Mouse (Mus musculus) midbrain, embryonic 13.5 days (tissue): ENCODE measurements around the gene Naa25. TPM values are rescaled to one million over a fixed set of nuclear protein-coding genes. Genes with fewer than 3 reads are reported as not detected.

Experiments used
- ATAC-seq: fragments of 200-750 bp; cut with Nextera tagmentation; 2 replicates; pipeline ENCODE4 v1.8.0; 2017; ENCODE audit warnings: mild to moderate bottlenecking, moderate TSS enrichment, moderate library complexity
- H3K27ac ChIP-seq: fragments of 300-500 bp; sonication (generic); 2 replicates; pipeline ENCODE4 v1.5.1; 2015; ENCODE audit warnings: inconsistent platforms, mild to moderate bottlenecking, moderate library complexity
- H3K27me3 ChIP-seq: fragments of 300-500 bp; sonication (generic); 2 replicates; pipeline ENCODE4 v1.6.1; 2015; ENCODE audit warnings: mild to moderate bottlenecking, inconsistent platforms
- H3K36me3 ChIP-seq: fragments of 300-500 bp; sonication (generic); 2 replicates; pipeline ENCODE4 v1.6.1; 2015; ENCODE audit warnings: mild to moderate bottlenecking, inconsistent platforms
- H3K4me1 ChIP-seq: fragments of 300-500 bp; sonication (generic); replicated peaks from 2 replicates; pipeline ENCODE4 v1.6.1; 2015; ENCODE audit warnings: inconsistent platforms
- H3K4me2 ChIP-seq: fragments of 300-500 bp; sonication (generic); replicated peaks from 2 replicates; pipeline ENCODE4 v1.6.1; 2015; ENCODE audit warnings: moderate library complexity, mild to moderate bottlenecking, inconsistent platforms
- H3K4me3 ChIP-seq: fragments of 300-500 bp; sonication (generic); replicated peaks from 2 replicates; pipeline ENCODE4 v1.5.1; 2015; ENCODE audit warnings: mild to moderate bottlenecking, inconsistent platforms
- H3K9ac ChIP-seq: fragments of 300-500 bp; sonication (generic); replicated peaks from 2 replicates; pipeline ENCODE4 v1.6.1; 2015; ENCODE audit warnings: mild to moderate bottlenecking, inconsistent platforms
- H3K9me3 ChIP-seq: fragments of 300-500 bp; sonication (generic); 2 replicates; pipeline ENCODE4 v1.6.1; 2016; ENCODE audit warnings: mild to moderate bottlenecking, inconsistent platforms
- WGBS: fragments of 180-500 bp; shearing (Covaris S2); methylation state at CpG from one replicate; pipeline ENCODE4 v1.1.7; 2015; 5-methylcytosine and 5-hydroxymethylcytosine counted together
- polyA plus RNA-seq: library from polyadenylated mRNA; unstranded; fragments of >200 nt; fragmentation: Nextera tagmentation; extraction: Ambion mirVana; gene quantifications from 2 replicates; pipeline ENCODE4 v1.2.1, GENCODE M21; 2015

The Naa25 gene
- polyA plus RNA-seq, 1 experiment from 2014 or later: 50.7 TPM

GRCm38 (mm10) chr5:121455510-121456265 lies 58.0 kb downstream of the Naa25 start:
- H3K4me2 ChIP-seq: no peak overlapping the region
- 82% methylated on average over 9 of the region's 9 CpGs for WGBS
- H3K4me1 ChIP-seq: peaks cover 18% of the 10 kb centered on the region
- no peak for ATAC-seq
- no peaks in the 10 kb centered on the region for H3K9me3 ChIP-seq
- H3K27me3 ChIP-seq: no peaks in the 10 kb centered on the region
- no peaks in the 10 kb centered on the region for H3K36me3 ChIP-seq
- no peak overlapping the region for H3K4me3 ChIP-seq
- no peak overlapping the region for H3K9ac ChIP-seq
- H3K27ac ChIP-seq: no peak overlapping the region

DNA sequence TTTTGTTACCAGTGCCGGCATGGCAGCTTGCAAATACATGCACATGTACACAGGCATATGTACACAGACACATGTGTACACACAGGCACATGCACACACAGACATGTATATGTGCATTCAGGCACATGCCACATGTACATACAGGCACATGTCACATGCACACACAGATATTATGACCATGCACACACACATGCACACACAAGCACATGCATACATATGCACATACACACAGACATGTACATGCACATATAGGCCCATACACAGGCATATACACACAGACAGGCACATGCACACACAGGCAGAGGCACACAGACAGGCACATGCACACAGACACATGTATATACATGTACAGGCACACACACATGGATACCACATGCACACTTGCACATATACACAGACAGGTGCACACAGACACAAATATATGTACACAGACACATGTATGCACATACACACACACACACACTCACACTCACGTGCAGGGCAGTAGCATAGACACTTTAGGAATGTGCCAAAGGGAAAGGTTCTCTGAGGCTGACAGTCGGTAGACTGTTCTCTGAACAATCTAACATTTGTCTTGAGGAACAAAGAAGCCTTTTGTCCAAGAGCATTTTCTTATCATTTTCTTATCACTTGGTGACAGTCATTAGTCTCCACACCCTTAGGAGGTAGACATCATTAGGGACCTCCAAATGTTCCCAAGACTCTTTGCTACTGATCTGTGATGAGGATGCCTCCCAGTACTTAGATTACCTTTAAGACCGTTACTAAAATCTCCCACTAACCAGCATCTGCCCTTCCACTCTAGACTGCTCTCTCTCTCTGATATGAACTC lies 63.8 kb downstream of the Naa25 start:
- Histone ChIP-seq H3K27me3 (no peaks in the 10 kb centered on the region), H3K4me1 (no peaks in the 10 kb centered on the region), H3K9me3 (no peaks in the 10 kb centered on the region), H3K27ac (no peak overlapping the region), H3K36me3 (no peaks in the 10 kb centered on the region), H3K4me2 (no peak overlapping the region), H3K9ac (no peak overlapping the region), H3K4me3 (no peak overlapping the region)
- no peak for ATAC-seq
- 71% methylated on average over 4 of the region's 4 CpGs for WGBS

GRCm38 (mm10) chr5:121462171-121462502 lies 64.4 kb downstream of the Naa25 start:
- no peak overlapping the region for H3K4me3 ChIP-seq
- no peak for ATAC-seq
- H3K9me3 ChIP-seq: no peaks in the 10 kb centered on the region
- no peak overlapping the region for H3K4me2 ChIP-seq
- no peak overlapping the region for H3K9ac ChIP-seq
- H3K27me3 ChIP-seq: no peaks in the 10 kb centered on the region
- H3K4me1 ChIP-seq: no peaks in the 10 kb centered on the region
- 38% methylated on average over 1 of the region's 1 CpGs for WGBS
- no peaks in the 10 kb centered on the region for H3K36me3 ChIP-seq
- H3K27ac ChIP-seq: no peak overlapping the region

GRCm38 (mm10) chr5:121462967-121463366 lies 65.2 kb downstream of the Naa25 start:
- H3K36me3 ChIP-seq: no peaks in the 10 kb centered on the region
- H3K9ac ChIP-seq: no peak overlapping the region
- WGBS: 67% methylated on average over 5 of the region's 5 CpGs
- no peak overlapping the region for H3K27ac ChIP-seq
- no peak overlapping the region for H3K4me2 ChIP-seq
- H3K4me3 ChIP-seq: no peak overlapping the region
- ATAC-seq: no peak
- no peaks in the 10 kb centered on the region for H3K27me3 ChIP-seq
- H3K9me3 ChIP-seq: no peaks in the 10 kb centered on the region
- no peaks in the 10 kb centered on the region for H3K4me1 ChIP-seq

DNA sequence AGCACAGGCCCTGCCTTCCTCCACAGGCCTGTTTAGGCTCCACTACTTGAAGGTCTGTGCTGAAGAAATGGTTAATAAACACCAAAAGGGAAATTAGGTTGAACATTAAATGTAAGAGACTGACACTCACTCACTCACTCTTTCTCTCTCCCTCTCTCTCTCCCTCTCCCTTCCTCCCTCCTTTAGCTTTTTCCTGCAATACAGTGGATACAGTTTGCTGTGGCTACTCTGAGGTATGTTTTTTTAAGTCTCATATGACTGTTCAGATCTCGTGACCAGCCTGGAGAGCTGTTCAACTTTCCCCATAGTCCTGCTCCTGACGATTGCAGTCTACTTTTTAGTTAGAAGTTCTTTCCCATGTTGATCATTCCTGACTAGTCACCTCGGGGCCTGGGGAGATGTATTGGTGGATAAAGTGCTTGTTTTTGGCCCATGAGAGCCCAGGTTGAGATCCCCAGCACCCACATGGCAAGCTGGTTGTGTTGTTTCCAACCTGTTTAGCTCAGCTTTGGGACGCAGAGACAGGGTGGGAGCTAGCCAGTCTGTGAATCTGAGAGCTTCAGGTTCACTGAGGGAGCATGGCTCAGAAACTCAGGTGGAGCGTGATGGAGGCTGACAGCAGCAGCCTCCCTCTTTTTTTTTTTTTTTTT lies 66.0 kb downstream of the Naa25 start:
- H3K36me3 ChIP-seq: no peaks in the 10 kb centered on the region
- ATAC-seq: no peak
- 78% methylated on average over 5 of the region's 5 CpGs for WGBS
- no peak overlapping the region for H3K4me2 ChIP-seq
- no peak overlapping the region for H3K4me3 ChIP-seq
- no peak overlapping the region for H3K9ac ChIP-seq
- no peaks in the 10 kb centered on the region for H3K4me1 ChIP-seq
- no peak overlapping the region for H3K27ac ChIP-seq
- H3K9me3 ChIP-seq: no peaks in the 10 kb centered on the region
- no peaks in the 10 kb centered on the region for H3K27me3 ChIP-seq

DNA sequence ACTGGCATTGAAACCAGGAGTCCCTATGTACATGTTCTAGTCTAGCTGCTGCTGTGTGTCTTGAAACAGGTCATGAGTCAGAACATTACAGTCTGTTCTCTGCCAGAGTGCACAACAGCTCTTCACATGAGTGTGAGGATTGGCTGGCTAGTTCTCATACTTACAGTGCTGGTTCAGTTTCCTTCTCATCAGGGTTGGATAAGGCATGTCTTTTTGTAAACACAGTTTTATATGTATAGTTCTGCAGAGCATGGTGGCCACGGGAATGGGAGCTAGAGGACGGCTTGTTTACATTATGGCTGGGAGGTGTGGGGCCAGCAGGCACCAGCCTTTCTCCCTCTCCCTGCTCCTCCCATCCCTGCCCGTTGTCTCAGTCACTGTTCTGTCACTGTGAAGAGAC lies 71.8 kb downstream of the Naa25 start:
- no peaks in the 10 kb centered on the region for H3K36me3 ChIP-seq
- WGBS: 66% methylated on average over 3 of the region's 3 CpGs
- H3K4me3 ChIP-seq: no peak overlapping the region
- no peak for ATAC-seq
- no peaks in the 10 kb centered on the region for H3K4me1 ChIP-seq
- H3K27ac ChIP-seq: no peak overlapping the region
- no peaks in the 10 kb centered on the region for H3K9me3 ChIP-seq
- H3K9ac ChIP-seq: no peak overlapping the region
- H3K4me2 ChIP-seq: no peak overlapping the region
- no peaks in the 10 kb centered on the region for H3K27me3 ChIP-seq

DNA sequence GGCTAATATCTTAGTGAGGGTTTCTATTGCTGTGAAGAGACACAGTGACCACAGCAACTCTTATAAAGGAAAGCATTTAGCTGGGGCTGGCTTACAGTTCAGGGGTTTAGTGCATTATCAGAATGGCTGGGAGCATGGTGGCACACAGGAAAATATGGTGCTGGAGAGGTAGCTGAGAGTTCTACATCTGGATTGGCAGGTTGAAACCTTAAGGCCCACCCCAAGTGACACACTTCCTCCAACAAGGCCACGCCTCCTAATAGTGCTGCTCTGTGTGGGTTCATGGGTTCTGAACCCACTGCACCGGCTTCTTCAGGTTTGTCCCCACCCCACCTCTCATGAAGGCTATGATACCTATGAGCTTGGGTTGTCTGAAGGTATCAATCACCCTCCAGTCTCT lies 74.7 kb downstream of the Naa25 start:
- ATAC-seq: no peak
- H3K36me3 ChIP-seq: no peaks in the 10 kb centered on the region
- 81% methylated on average over 2 of the region's 2 CpGs for WGBS

GRCm38 (mm10) chr5:121474610-121475009 lies 76.9 kb downstream of the Naa25 start:
- no peaks in the 10 kb centered on the region for H3K36me3 ChIP-seq
- no peak for ATAC-seq
- no peak overlapping the region for H3K4me2 ChIP-seq
- H3K9me3 ChIP-seq: no peaks in the 10 kb centered on the region
- H3K4me1 ChIP-seq: no peaks in the 10 kb centered on the region
- no peak overlapping the region for H3K27ac ChIP-seq
- H3K9ac ChIP-seq: no peak overlapping the region
- H3K27me3 ChIP-seq: no peaks in the 10 kb centered on the region
- no peak overlapping the region for H3K4me3 ChIP-seq
- WGBS: 66% methylated on average over 7 of the region's 7 CpGs

More for the DNA sequence above, 74.7 kb downstream of the Naa25 start:
- no peaks in the 10 kb centered on the region for H3K27me3 ChIP-seq
- H3K9ac ChIP-seq: no peak overlapping the region
- H3K4me1 ChIP-seq: no peaks in the 10 kb centered on the region
- no peak overlapping the region for H3K4me3 ChIP-seq
- no peaks in the 10 kb centered on the region for H3K9me3 ChIP-seq
- H3K27ac ChIP-seq: no peak overlapping the region
- no peak overlapping the region for H3K4me2 ChIP-seq

GRCm38 (mm10) chr5:121476040-121476439 lies 78.3 kb downstream of the Naa25 start:
- ATAC-seq: no peak
- H3K27me3 ChIP-seq: no peaks in the 10 kb centered on the region
- H3K36me3 ChIP-seq: no peaks in the 10 kb centered on the region
- H3K4me3 ChIP-seq: no peak overlapping the region
- H3K4me2 ChIP-seq: no peak overlapping the region
- no peaks in the 10 kb centered on the region for H3K4me1 ChIP-seq
- no peaks in the 10 kb centered on the region for H3K9me3 ChIP-seq
- no peak overlapping the region for H3K9ac ChIP-seq
- WGBS: 94% methylated on average over 1 of the region's 1 CpGs
- H3K27ac ChIP-seq: no peak overlapping the region

DNA sequence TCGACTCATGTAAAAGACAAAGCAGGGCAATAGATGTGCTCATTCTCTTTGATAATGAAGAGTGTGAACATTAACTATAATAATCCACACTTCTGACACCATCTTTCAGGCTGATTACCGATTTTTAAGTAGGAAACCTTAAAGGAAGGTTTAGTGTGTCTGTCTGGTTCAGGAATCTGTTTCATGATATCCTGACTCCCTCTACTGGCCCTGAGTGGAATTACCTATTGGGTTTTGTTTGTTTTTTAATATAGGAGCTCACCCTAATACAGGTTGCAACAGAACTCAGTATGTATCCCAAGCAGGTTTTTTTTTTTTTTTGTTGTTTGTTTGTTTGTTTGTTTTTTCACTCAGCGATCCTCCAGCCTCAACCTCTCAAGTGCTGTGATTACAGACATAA lies 79.9 kb downstream of the Naa25 start:
- H3K36me3 ChIP-seq: no peaks in the 10 kb centered on the region
- no peak for ATAC-seq
- H3K27ac ChIP-seq: no peak overlapping the region
- H3K4me3 ChIP-seq: no peak overlapping the region
- no peaks in the 10 kb centered on the region for H3K4me1 ChIP-seq
- no peaks in the 10 kb centered on the region for H3K9me3 ChIP-seq
- H3K9ac ChIP-seq: no peak overlapping the region
- 36% methylated on average over 3 of the region's 3 CpGs for WGBS
- H3K27me3 ChIP-seq: no peaks in the 10 kb centered on the region
- H3K4me2 ChIP-seq: no peak overlapping the region

GRCm38 (mm10) chr5:121484801-121485200 lies 87.1 kb downstream of the Naa25 start:
- Histone ChIP-seq H3K4me2 (no peak overlapping the region), H3K4me1 (no peaks in the 10 kb centered on the region), H3K27me3 (no peaks in the 10 kb centered on the region), H3K36me3 (no peaks in the 10 kb centered on the region), H3K27ac (no peak overlapping the region), H3K4me3 (no peak overlapping the region), H3K9ac (no peak overlapping the region), H3K9me3 (no peaks in the 10 kb centered on the region)
- WGBS: 83% methylated on average over 5 of the region's 5 CpGs
- ATAC-seq: no peak

GRCm38 (mm10) chr5:121493305-121493704 lies 95.6 kb downstream of the Naa25 start:
- no peak overlapping the region for H3K4me2 ChIP-seq
- H3K27me3 ChIP-seq: no peaks in the 10 kb centered on the region
- ATAC-seq: no peak
- 81% methylated on average over 8 of the region's 8 CpGs for WGBS
- H3K27ac ChIP-seq: no peak overlapping the region
- H3K4me1 ChIP-seq: no peaks in the 10 kb centered on the region
- no peaks in the 10 kb centered on the region for H3K9me3 ChIP-seq
- H3K9ac ChIP-seq: no peak overlapping the region
- H3K36me3 ChIP-seq: no peaks in the 10 kb centered on the region
- no peak overlapping the region for H3K4me3 ChIP-seq
